Mouse (Mus musculus) intestine, embryonic 14.5 days (tissue): ENCODE measurements around the gene Map3k12. TPM values are rescaled to one million over a fixed set of nuclear protein-coding genes. Genes with fewer than 3 reads are reported as not detected.

ENCODE experiments used
- ATAC-seq: fragments of 200-750 bp; cut with Nextera tagmentation; replicated peaks from 2 replicates; pipeline ENCODE4 v1.8.0; 2017; ENCODE audit warnings: low read depth, moderate number of reproducible peaks, moderate TSS enrichment, moderate library complexity; ENCODE audit not compliant: low FRiP score, low TSS enrichment
- DNase-seq: peaks from one replicate; pipeline ENCODE4 v3.0.0-alpha.2; 2018; ENCODE audit warnings: low spot score
- H3K27ac ChIP-seq: fragments of 300-500 bp; sonication (generic); 2 replicates; pipeline ENCODE4 v1.5.1; 2014; ENCODE audit warnings: low read depth, mild to moderate bottlenecking, control low read depth
- H3K27me3 ChIP-seq: fragments of 300-500 bp; sonication (generic); replicated peaks from 2 replicates; pipeline ENCODE4 v1.6.1; 2014; ENCODE audit warnings: low read length, control low read depth; ENCODE audit not compliant: control insufficient read depth, insufficient read depth
- H3K36me3 ChIP-seq: fragments of 300-500 bp; sonication (generic); 2 replicates; pipeline ENCODE4 v1.6.1; 2014; ENCODE audit warnings: low read length, control low read depth; ENCODE audit not compliant: control insufficient read depth, insufficient read depth
- H3K4me1 ChIP-seq: fragments of 300-500 bp; sonication (generic); replicated peaks from 2 replicates; pipeline ENCODE4 v1.6.1; 2014; ENCODE audit warnings: low read length, control low read depth, mixed read lengths; ENCODE audit not compliant: control insufficient read depth, insufficient read depth
- H3K4me2 ChIP-seq: fragments of 300-500 bp; sonication (generic); 2 replicates; pipeline ENCODE4 v1.6.1; 2014; ENCODE audit warnings: low read length
- H3K4me3 ChIP-seq: fragments of 300-500 bp; sonication (generic); 2 replicates; pipeline ENCODE4 v1.5.1; 2014; ENCODE audit warnings: low read depth, low read length, control low read depth, mixed read lengths
- H3K9ac ChIP-seq: fragments of 300-500 bp; sonication (generic); 2 replicates; pipeline ENCODE4 v1.6.1; 2014; ENCODE audit warnings: mild to moderate bottlenecking, low read length
- H3K9me3 ChIP-seq: fragments of 300-500 bp; sonication (generic); 2 replicates; pipeline ENCODE4 v1.6.1; 2016; ENCODE audit warnings: low read length, control low read depth; ENCODE audit not compliant: control insufficient read depth
- WGBS: fragments of 180-500 bp; shearing (Covaris S2); extraction: QIAGEN DNeasy Blood & Tissue Kit; methylation state at CpG from one replicate; pipeline ENCODE4 v1.1.7; 2014; 5-methylcytosine and 5-hydroxymethylcytosine counted together
- polyA plus RNA-seq: library from polyadenylated mRNA; unstranded; fragments of >200 nt; fragmentation: Nextera tagmentation; extraction: Ambion mirVana; gene quantifications from 2 replicates; pipeline ENCODE4 v1.2.1, GENCODE M21; 2014

The Map3k12 gene
- polyA plus RNA-seq, 1 experiment from 2014 or later: 14.9 TPM

DNA sequence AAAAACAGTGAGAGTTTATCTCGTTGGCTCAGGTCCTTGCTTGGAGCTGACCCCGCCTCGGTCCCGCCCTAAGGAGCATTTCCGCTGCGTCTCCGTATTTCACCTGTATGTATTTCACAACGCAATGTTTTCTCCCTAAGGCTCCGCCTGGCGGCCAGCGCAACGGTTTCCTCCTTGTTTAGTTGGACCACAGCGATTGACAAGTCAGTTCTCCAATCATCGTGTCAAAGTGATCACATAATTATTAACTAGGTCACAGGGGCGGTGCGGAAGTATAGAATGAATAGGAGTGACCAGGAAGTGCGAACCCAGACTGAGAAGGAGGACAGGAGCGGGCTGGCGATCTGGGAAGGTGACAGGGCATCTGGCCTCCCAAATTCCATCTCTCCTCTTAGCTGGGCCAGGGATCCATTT is 58.0 kb downstream of the Map3k12 start, which contains the start of gene Prr13:
Prr13 (plus strand) TSS at position 125 of the 414 bp plus-strand sequence.
- H3K4me2 ChIP-seq: peak within 1 kb of the TSS; percentile 53
- no peaks in the 10 kb centered on the region for H3K9me3 ChIP-seq
- H3K27ac ChIP-seq: no peak within 1 kb of the TSS
- under 1% methylated on average over 19 of the region's 19 CpGs for WGBS
- H3K27me3 ChIP-seq: no peaks in the 10 kb centered on the region
- peak within 1 kb of the TSS; percentile 37 for H3K9ac ChIP-seq
- peak within 1 kb of the TSS; percentile 39 for H3K4me3 ChIP-seq
- DNase-seq: peak; percentile 92
- no peaks in the 10 kb centered on the region; the same call in 1 of the 2 replicates for H3K4me1 ChIP-seq
- H3K36me3 ChIP-seq: no peaks in the 10 kb centered on the region
- peak; percentile 80 for ATAC-seq

DNA sequence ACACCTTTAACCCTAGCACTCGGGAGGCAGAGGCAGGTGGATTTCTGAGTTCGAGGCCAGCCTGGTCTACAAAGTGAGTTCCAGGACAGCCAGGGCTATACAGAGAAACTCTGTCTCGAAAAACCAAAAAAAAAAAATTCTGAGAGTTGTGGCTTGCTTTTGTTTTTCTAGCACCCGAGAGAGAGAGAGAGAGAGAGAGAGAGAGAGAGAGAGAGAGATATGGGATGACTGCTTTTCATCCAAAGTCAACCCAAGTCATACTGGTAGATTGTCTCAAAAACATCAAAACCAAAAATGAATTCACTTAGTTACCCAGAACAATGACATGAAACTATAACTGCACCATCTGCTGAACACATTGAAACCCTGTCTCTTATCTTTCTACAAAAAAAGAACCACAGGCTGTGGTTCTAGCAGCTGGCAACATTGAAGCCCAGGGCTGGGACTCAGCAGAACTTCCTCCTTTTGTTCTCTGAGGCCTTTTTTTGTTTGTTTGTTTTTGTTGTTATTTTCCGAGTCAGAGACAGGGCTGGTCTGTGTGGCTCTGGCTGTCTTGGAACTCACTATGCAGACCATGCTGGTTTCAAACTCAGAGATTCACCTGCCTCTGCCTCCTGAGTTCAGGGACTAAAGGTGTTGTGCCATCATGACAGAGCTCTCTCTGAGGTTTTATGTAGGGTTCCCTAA is 58.7 kb downstream of the Map3k12 start:
- Histone ChIP-seq H3K4me3 (0 out of 2 replicates have a peak overlapping the region, but pooled peaks have one; percentile 39), H3K4me2 (peak overlapping the region; percentile 53), H3K27me3 (no peaks in the 10 kb centered on the region), H3K27ac (no peak overlapping the region), H3K9ac (no peak overlapping the region), H3K9me3 (no peaks in the 10 kb centered on the region), H3K36me3 (no peaks in the 10 kb centered on the region), H3K4me1 (no peaks in the 10 kb centered on the region; the same call in 1 of the 2 replicates)
- ATAC-seq (no peak), DNase-seq (no peak)
- 71% methylated on average over 5 of the region's 5 CpGs for WGBS

DNA sequence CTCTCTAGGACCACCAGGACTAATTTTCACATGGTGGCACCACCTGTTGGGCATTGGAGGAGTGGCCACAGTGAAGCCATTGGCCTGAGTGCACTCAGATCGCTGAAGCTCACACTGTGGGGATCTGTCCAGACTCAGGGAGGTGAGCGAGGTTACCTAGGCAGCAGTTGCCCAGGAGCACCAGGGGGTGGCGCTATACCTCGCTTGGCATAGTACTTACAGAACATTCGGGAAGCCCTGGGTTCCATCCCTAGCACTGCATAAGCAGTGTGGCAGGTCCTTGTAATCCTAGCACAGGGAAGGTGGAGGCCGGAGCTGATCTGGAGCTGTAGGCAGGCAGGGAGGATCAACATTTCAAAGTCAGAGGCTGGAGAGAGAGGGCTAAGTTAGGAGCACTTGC is 60.9 kb downstream of the Map3k12 start:
- Histone ChIP-seq H3K27me3 (no peaks in the 10 kb centered on the region), H3K9me3 (no peaks in the 10 kb centered on the region), H3K9ac (no peak overlapping the region), H3K4me2 (no peak overlapping the region), H3K27ac (no peak overlapping the region), H3K4me3 (no peak overlapping the region), H3K4me1 (no peaks in the 10 kb centered on the region; the same call in 1 of the 2 replicates), H3K36me3 (no peaks in the 10 kb centered on the region)
- ATAC-seq: no peak
- no peak for DNase-seq
- WGBS: 38% methylated on average over 6 of the region's 6 CpGs

DNA sequence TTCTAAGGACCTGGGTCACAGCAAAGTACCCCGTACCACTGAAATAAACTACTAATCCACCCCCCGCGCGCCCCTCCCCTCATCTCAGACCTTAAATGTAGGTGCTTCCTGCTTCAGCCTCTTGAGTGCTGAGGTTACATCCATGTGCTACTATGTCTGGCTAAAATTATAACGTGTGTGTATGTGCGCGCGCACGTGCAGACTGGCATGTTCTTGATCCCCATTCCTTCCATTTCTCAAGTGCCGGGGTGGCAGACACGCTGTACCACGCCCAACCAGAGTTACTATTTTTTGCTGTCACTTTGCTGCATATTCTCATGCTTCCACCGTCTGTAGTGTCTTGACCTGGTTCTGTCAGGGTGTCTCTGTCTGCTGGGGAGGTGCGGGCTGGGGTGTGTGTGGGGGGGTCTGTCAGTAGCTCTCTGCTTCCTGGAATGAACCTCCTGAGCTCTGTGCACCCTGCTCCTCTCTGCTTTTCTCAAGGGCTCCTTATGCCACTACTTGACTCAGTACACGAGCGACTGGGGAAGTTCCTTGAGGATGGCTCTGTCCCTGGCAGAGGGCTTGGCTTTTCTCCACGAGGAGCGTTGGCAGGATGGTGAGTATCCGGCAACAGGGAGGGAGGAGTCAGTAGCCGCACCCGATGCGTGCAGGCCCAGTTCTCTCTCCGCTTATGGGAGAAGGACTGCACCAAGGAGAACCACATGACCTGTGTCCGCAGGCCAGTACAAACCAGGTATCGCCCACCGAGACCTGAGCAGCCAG is 65.0 kb downstream of the Map3k12 start:
- H3K4me1 ChIP-seq: no peaks in the 10 kb centered on the region
- no peaks in the 10 kb centered on the region for H3K9me3 ChIP-seq
- H3K27ac ChIP-seq: no peak overlapping the region
- no peak overlapping the region for H3K9ac ChIP-seq
- no peak overlapping the region for H3K4me2 ChIP-seq
- H3K36me3 ChIP-seq: no peaks in the 10 kb centered on the region
- ATAC-seq (no peak), DNase-seq (no peak)
- H3K4me3 ChIP-seq: no peak overlapping the region
- no peaks in the 10 kb centered on the region for H3K27me3 ChIP-seq
- WGBS: 79% methylated on average over 26 of the region's 26 CpGs

DNA sequence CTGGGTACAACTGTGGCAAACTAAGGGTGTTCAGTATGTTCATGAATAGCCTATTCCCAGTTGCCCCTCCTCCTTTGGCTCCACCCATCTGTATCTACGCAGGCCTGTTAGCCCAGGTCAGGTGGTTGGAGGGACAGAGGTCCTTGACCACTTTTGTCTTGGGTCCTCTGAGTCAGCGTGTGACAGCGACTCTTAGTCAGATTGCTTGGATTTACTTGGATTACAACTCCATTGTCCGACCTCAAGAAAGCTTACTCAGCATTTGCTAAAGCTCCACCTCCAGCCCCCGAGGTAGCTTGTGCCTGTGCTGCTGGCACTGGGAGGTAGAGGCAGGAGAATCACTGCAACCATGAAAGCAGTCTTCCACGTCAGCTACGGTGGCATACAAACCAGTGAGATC is 65.9 kb downstream of the Map3k12 start:
- ATAC-seq: 0 out of 2 replicates have a peak, but pooled peaks have one; percentile 34
- Histone ChIP-seq H3K9me3 (no peaks in the 10 kb centered on the region), H3K36me3 (no peaks in the 10 kb centered on the region), H3K4me1 (no peaks in the 10 kb centered on the region), H3K4me2 (no peak overlapping the region), H3K9ac (no peak overlapping the region), H3K27me3 (no peaks in the 10 kb centered on the region), H3K27ac (no peak overlapping the region), H3K4me3 (no peak overlapping the region)
- no peak for DNase-seq
- 32% methylated on average over 7 of the region's 7 CpGs for WGBS

DNA sequence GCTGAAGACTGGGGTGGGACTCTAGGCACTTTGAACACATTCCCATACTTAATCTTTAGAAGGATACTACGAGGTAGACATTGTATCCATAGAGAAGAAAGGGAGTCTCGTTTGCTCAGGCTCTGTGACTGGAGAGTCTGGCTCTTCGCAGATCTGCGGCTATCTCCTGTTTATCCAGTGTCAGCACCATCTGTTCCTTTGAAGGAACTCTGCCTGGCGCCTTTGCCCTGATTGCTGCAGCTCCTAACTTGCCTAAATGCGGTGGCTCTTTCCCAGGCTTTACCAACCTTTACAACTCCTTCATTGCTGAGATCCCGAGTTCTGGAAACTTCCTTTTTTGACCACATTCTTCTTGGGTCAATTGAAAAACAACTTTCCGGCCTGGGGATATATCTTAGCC is 67.5 kb downstream of the Map3k12 start:
- Histone ChIP-seq H3K4me2 (no peak overlapping the region), H3K27ac (no peak overlapping the region), H3K36me3 (no peaks in the 10 kb centered on the region), H3K4me3 (no peak overlapping the region), H3K4me1 (no peaks in the 10 kb centered on the region), H3K27me3 (no peaks in the 10 kb centered on the region), H3K9ac (no peak overlapping the region), H3K9me3 (no peaks in the 10 kb centered on the region)
- ATAC-seq (no peak), DNase-seq (no peak)
- 39% methylated on average over 8 of the region's 8 CpGs for WGBS

Other genes starting within 250 kb of the Map3k12 start
- gene Gm9918, start 246.5 kb downstream of the Map3k12 start, polyA plus RNA-seq: 0.11 and 0.19 TPM in 2 replicates
- gene Mfsd5, start 237.6 kb downstream of the Map3k12 start, polyA plus RNA-seq: 65.3 and 67.1 TPM in 2 replicates
- 28.0 and 33.0 TPM in 2 replicates for gene Espl1, start 220.8 kb downstream of the Map3k12 start, polyA plus RNA-seq
- 450 and 456 TPM in 2 replicates for gene Pfdn5, start 190.9 kb downstream of the Map3k12 start, polyA plus RNA-seq
- 104 and 120 TPM in 2 replicates for gene Myg1, start 185.4 kb downstream of the Map3k12 start, polyA plus RNA-seq
- gene Aaas, start 166.3 kb downstream of the Map3k12 start, polyA plus RNA-seq: 64.1 and 71.2 TPM in 2 replicates
- 1.2 and 1.3 TPM in 2 replicates for gene Sp7, start 149.9 kb downstream of the Map3k12 start, polyA plus RNA-seq
- 14.4 and 15.8 TPM in 2 replicates for gene Sp1, start 110.9 kb downstream of the Map3k12 start, polyA plus RNA-seq
- gene Amhr2, start 71.7 kb downstream of the Map3k12 start, polyA plus RNA-seq: 0.81 and 0.97 TPM in 2 replicates
- gene Prr13, start 58.0 kb downstream of the Map3k12 start, polyA plus RNA-seq: 132 and 141 TPM in 2 replicates
- gene Pcbp2, start 46.5 kb downstream of the Map3k12 start, polyA plus RNA-seq: 275 and 289 TPM in 2 replicates
- 3.4 TPM in 1 of 2 replicates, not detected in the other for gene Gm10337, start 13.3 kb downstream of the Map3k12 start, polyA plus RNA-seq
- gene Tarbp2, start 1.1 kb upstream of the Map3k12 start, polyA plus RNA-seq: 105 TPM in 2 replicates
- 1.5 and 2.2 TPM in 2 replicates for gene Npff, start 7.9 kb upstream of the Map3k12 start, polyA plus RNA-seq
- gene Gm28047, start 108.0 kb upstream of the Map3k12 start, polyA plus RNA-seq: 0.43 TPM in 1 of 2 replicates, not detected in the other
- gene Atf7, start 108.4 kb upstream of the Map3k12 start, polyA plus RNA-seq: 34.3 and 36.5 TPM in 2 replicates
- 81.3 and 87.4 TPM in 2 replicates for gene Atp5g2, start 155.3 kb upstream of the Map3k12 start, polyA plus RNA-seq
- 30.6 and 35.8 TPM in 2 replicates for gene Calcoco1, start 205.1 kb upstream of the Map3k12 start, polyA plus RNA-seq